Mouse (Mus musculus): ENCODE measurements around the gene Ms4a3. TPM values are rescaled to one million over a fixed set of nuclear protein-coding genes. Genes with fewer than 3 reads are reported as not detected.

Ms4a3 gene
- polyA plus RNA-seq, 1 experiment = 0.80 TPM

DNA sequence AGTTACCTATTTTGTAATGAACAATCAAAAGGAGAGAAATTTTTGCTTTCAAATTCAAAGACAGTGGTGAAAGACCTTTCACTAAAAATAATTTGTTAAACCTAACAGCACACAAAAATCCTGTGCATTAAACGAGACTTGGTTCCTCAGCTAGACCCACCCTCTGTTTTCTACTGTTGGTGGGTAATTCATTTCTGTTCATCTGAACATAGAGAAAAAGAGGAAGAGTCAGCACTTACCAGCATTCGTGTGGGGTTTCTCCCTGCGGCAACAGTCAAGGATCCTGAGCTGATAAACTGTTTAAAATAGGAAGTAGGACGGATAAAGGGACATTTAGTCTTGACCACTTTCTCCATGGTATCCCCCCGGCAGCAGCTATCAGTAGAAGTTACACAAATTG lies 5.1 kb downstream of the Ms4a3 start:
- Histone ChIP-seq H3K4me1 (replicated peaks; ENCODE audit: control insufficient read depth, insufficient read depth, low read length) (no peaks in the 10 kb centered on the region), H3K4me3 (ENCODE audit: control insufficient read depth, insufficient read depth, low read length) (no peak overlapping the region), H3K27ac (ENCODE audit: control insufficient read depth, insufficient read depth, low read length) (no peak overlapping the region), H3K36me3 (ENCODE audit: control insufficient read depth, insufficient read depth, low read length) (no peaks in the 10 kb centered on the region), H3K27me3 (ENCODE audit: control insufficient read depth, insufficient read depth, low read length) (no peaks in the 10 kb centered on the region)
- 21% methylated on average over 5 of the region's 5 CpGs for WGBS
- no peak for TF ChIP-seq CTCF (IDR thresholded peaks at IDR 0.05; ENCODE audit: borderline replicate concordance, control insufficient read depth, extremely low read depth, insufficient read depth, low read length, poor library complexity)
- no peak for TF ChIP-seq POLR2A (IDR thresholded peaks at IDR 0.05; ENCODE audit: control insufficient read depth, extremely low read depth, insufficient read depth, low read length, poor library complexity)
- DNase-seq = no peak

DNA sequence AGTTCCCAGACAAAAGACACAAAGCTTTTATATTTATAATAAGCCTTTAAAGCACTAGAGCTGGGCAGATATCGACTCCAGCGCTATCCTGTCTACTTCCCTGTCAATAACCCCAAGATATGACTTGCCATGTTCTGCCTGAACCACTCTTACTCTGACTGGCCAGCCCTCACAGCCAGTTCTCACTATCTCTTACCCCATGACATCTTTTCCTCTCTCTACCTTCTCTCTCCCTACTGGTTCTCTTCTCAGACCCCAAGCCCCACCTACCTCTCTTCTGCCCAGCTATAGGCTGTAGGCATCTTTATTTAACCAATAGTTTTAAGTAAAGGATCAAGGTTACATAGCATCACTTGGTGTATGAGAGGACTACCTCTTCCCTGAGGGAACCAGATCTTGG lies 6.3 kb downstream of the Ms4a3 start:
- H3K36me3 ChIP-seq (ENCODE audit: control insufficient read depth, insufficient read depth, low read length) = no peaks in the 10 kb centered on the region
- no peak overlapping the region for H3K4me3 ChIP-seq (ENCODE audit: control insufficient read depth, insufficient read depth, low read length)
- H3K27me3 ChIP-seq (ENCODE audit: control insufficient read depth, insufficient read depth, low read length) = no peaks in the 10 kb centered on the region
- 88% methylated on average over 2 of the region's 2 CpGs for WGBS
- no peak for TF ChIP-seq POLR2A (IDR thresholded peaks at IDR 0.05; ENCODE audit: control insufficient read depth, extremely low read depth, insufficient read depth, low read length, poor library complexity)
- no peak for TF ChIP-seq CTCF (IDR thresholded peaks at IDR 0.05; ENCODE audit: borderline replicate concordance, control insufficient read depth, extremely low read depth, insufficient read depth, low read length, poor library complexity)
- DNase-seq = no peak
- no peaks in the 10 kb centered on the region for H3K4me1 ChIP-seq (replicated peaks; ENCODE audit: control insufficient read depth, insufficient read depth, low read length)
- H3K27ac ChIP-seq (ENCODE audit: control insufficient read depth, insufficient read depth, low read length) = no peak overlapping the region

DNA sequence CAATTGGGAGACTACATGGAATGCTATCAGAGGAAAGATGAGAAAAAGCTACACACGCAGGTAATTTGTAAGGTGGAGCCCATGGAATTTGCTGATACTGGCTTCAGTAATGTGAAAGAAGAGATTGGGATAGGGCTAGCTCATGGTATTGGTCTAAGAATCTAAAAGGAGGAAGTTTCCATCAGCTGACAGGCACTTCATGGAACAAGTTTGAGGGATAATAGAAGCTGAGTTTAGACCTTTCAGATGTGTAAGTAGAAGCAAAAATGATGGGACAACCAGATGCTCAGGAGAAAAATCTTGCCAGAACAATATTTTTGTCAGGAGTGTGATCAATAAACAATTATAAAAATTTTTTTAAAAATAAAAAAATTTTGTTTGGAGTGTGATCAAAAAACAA lies 6.9 kb downstream of the Ms4a3 start:
- no peaks in the 10 kb centered on the region for H3K4me1 ChIP-seq (replicated peaks; ENCODE audit: control insufficient read depth, insufficient read depth, low read length)
- no peaks in the 10 kb centered on the region for H3K27me3 ChIP-seq (ENCODE audit: control insufficient read depth, insufficient read depth, low read length)
- DNase-seq = no peak
- no peak overlapping the region for H3K27ac ChIP-seq (ENCODE audit: control insufficient read depth, insufficient read depth, low read length)
- no peak for TF ChIP-seq CTCF (IDR thresholded peaks at IDR 0.05; ENCODE audit: borderline replicate concordance, control insufficient read depth, extremely low read depth, insufficient read depth, low read length, poor library complexity)
- no peak for TF ChIP-seq POLR2A (IDR thresholded peaks at IDR 0.05; ENCODE audit: control insufficient read depth, extremely low read depth, insufficient read depth, low read length, poor library complexity)
- H3K36me3 ChIP-seq (ENCODE audit: control insufficient read depth, insufficient read depth, low read length) = no peaks in the 10 kb centered on the region
- H3K4me3 ChIP-seq (ENCODE audit: control insufficient read depth, insufficient read depth, low read length) = no peak overlapping the region
- 100% methylated on average over 1 of the region's 1 CpGs for WGBS

GRCm38 (mm10) chr19:11625231-11625630 lies 15.4 kb downstream of the Ms4a3 start:
- Histone ChIP-seq H3K27me3 (ENCODE audit: control insufficient read depth, insufficient read depth, low read length) (no peaks in the 10 kb centered on the region), H3K4me1 (replicated peaks; ENCODE audit: control insufficient read depth, insufficient read depth, low read length) (no peaks in the 10 kb centered on the region), H3K27ac (ENCODE audit: control insufficient read depth, insufficient read depth, low read length) (no peak overlapping the region), H3K36me3 (ENCODE audit: control insufficient read depth, insufficient read depth, low read length) (no peaks in the 10 kb centered on the region), H3K4me3 (ENCODE audit: control insufficient read depth, insufficient read depth, low read length) (no peak overlapping the region)
- WGBS = 94% methylated on average over 5 of the region's 5 CpGs
- DNase-seq = no peak
- TF ChIP-seq POLR2A (IDR thresholded peaks at IDR 0.05; ENCODE audit: control insufficient read depth, extremely low read depth, insufficient read depth, low read length, poor library complexity) (no peak), CTCF (IDR thresholded peaks at IDR 0.05; ENCODE audit: borderline replicate concordance, control insufficient read depth, extremely low read depth, insufficient read depth, low read length, poor library complexity) (no peak)

- Histone ChIP-seq H3K4me3 (ENCODE audit: control insufficient read depth, insufficient read depth, low read length) (no peak overlapping the region), H3K4me1 (replicated peaks; ENCODE audit: control insufficient read depth, insufficient read depth, low read length) (no peaks in the 10 kb centered on the region), H3K27ac (ENCODE audit: control insufficient read depth, insufficient read depth, low read length) (no peak overlapping the region), H3K27me3 (ENCODE audit: control insufficient read depth, insufficient read depth, low read length) (no peaks in the 10 kb centered on the region), H3K36me3 (ENCODE audit: control insufficient read depth, insufficient read depth, low read length) (no peaks in the 10 kb centered on the region)
- no peak for TF ChIP-seq CTCF (IDR thresholded peaks at IDR 0.05; ENCODE audit: borderline replicate concordance, control insufficient read depth, extremely low read depth, insufficient read depth, low read length, poor library complexity)
- no peak for TF ChIP-seq POLR2A (IDR thresholded peaks at IDR 0.05; ENCODE audit: control insufficient read depth, extremely low read depth, insufficient read depth, low read length, poor library complexity)
- DNase-seq = no peak
Measured at GRCm38 (mm10) chr19:11624800-11625199, 15.9 kb downstream of the Ms4a3 start.

- Histone ChIP-seq H3K27ac (ENCODE audit: control insufficient read depth, insufficient read depth, low read length) (no peak within 1 kb of the TSS), H3K4me3 (ENCODE audit: control insufficient read depth, insufficient read depth, low read length) (no peak within 1 kb of the TSS), H3K36me3 (ENCODE audit: control insufficient read depth, insufficient read depth, low read length) (no peaks in the 10 kb centered on the region), H3K4me1 (replicated peaks; ENCODE audit: control insufficient read depth, insufficient read depth, low read length) (no peaks in the 10 kb centered on the region), H3K27me3 (ENCODE audit: control insufficient read depth, insufficient read depth, low read length) (no peaks in the 10 kb centered on the region)
- TF ChIP-seq CTCF (IDR thresholded peaks at IDR 0.05; ENCODE audit: borderline replicate concordance, control insufficient read depth, extremely low read depth, insufficient read depth, low read length, poor library complexity) (no peak), POLR2A (IDR thresholded peaks at IDR 0.05; ENCODE audit: control insufficient read depth, extremely low read depth, insufficient read depth, low read length, poor library complexity) (no peak)
- 95% methylated on average over 2 of the region's 2 CpGs for WGBS
- no peak for DNase-seq
Measured at GRCm38 (mm10) chr19:11623551-11623950, 17.1 kb downstream of the Ms4a3 start, which contains the start of gene Ms4a2. TSS of gene Ms4a2 (minus strand) at chr19:11623719.

- no peaks in the 10 kb centered on the region for H3K27me3 ChIP-seq (ENCODE audit: control insufficient read depth, insufficient read depth, low read length)
- no peak overlapping the region for H3K4me3 ChIP-seq (ENCODE audit: control insufficient read depth, insufficient read depth, low read length)
- no peaks in the 10 kb centered on the region for H3K36me3 ChIP-seq (ENCODE audit: control insufficient read depth, insufficient read depth, low read length)
- TF ChIP-seq CTCF (IDR thresholded peaks at IDR 0.05; ENCODE audit: borderline replicate concordance, control insufficient read depth, extremely low read depth, insufficient read depth, low read length, poor library complexity) (no peak), POLR2A (IDR thresholded peaks at IDR 0.05; ENCODE audit: control insufficient read depth, extremely low read depth, insufficient read depth, low read length, poor library complexity) (no peak)
- H3K27ac ChIP-seq (ENCODE audit: control insufficient read depth, insufficient read depth, low read length) = no peak overlapping the region
- no peak for DNase-seq
- no peaks in the 10 kb centered on the region for H3K4me1 ChIP-seq (replicated peaks; ENCODE audit: control insufficient read depth, insufficient read depth, low read length)
Measured at GRCm38 (mm10) chr19:11617983-11618382, 22.7 kb downstream of the Ms4a3 start.
